Mouse (Mus musculus): ENCODE results near the gene Trim58.

Trim58 gene

DNA sequence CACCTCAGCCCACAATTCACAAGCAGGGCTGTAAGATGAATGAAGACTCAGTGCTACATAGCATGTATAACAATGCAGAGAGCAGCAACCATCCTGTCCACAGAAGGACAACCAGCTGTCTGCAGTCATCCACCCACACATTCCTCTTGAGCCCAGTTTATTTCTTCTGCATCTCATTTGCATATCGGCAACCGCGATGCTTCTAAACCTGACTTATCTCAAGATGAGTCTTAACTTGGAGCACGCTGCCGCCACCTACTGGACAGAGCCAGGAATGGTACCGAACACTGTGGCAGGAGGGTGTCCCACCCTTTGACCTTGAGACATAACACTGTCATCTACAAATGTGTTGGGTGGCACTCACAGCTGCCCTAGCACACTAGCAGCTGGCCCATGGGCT, 3.1 kb downstream of the Trim58 start:
- peak; percentile 21 for DNase-seq (ENCODE audit: low spot score)

DNA sequence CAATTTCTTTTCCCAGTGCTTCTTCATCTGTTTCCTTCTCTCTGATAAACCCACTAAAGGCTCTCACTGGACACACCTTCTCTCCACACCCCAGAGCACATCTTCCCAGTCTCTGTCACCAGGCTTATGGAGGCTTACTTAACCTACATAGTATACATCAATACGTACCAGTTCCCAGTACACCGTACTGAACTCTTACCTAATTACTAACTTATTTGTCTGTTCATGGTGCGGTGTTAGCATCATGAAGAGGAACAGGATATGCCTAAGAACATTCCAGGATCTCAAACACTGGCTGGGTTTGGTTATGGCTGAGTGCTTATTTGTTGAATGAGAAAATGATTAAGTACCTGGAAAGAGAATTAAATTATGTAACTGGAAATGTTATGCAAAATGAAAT, 14.9 kb downstream of the Trim58 start:
- no peak for DNase-seq (ENCODE audit: low spot score)

GRCm38 (mm10) chr11:58658596-58658995, 18.3 kb downstream of the Trim58 start, which contains the start of gene Olfr322:
Olfr322 (plus strand) TSS chr11:58658782.
- no peak for DNase-seq (ENCODE audit: low spot score)

DNA sequence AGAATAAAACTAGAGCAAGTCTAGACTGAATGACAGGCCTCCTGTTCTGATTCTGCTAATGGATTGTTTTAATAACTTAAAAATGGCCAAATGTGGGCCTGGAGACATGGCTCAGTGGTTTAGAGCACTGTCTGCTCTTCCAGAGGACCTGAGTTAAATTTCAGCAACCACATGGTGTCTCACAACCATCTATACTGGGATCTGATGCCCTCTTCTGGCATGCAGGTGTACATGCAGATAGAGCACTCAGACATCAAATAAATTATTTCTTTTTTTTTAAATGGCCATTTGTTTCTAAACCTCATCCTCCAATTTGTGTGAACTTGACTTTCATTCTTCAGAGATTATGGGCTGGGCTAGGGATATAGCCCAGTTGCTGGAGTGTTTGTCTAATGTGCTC, 29.0 kb downstream of the Trim58 start:
- DNase-seq (ENCODE audit: low spot score) = no peak

- DNase-seq (ENCODE audit: low spot score) = no peak
These were observed 31.6 kb downstream of the Trim58 start for GRCm38 (mm10) chr11:58671825-58672224.

- no peak for DNase-seq (ENCODE audit: low spot score)
These were observed 40.5 kb downstream of the Trim58 start, which contains the start of gene Olfr320 for GRCm38 (mm10) chr11:58680799-58681198. Olfr320 (plus strand) TSS chr11:58681099.

DNA sequence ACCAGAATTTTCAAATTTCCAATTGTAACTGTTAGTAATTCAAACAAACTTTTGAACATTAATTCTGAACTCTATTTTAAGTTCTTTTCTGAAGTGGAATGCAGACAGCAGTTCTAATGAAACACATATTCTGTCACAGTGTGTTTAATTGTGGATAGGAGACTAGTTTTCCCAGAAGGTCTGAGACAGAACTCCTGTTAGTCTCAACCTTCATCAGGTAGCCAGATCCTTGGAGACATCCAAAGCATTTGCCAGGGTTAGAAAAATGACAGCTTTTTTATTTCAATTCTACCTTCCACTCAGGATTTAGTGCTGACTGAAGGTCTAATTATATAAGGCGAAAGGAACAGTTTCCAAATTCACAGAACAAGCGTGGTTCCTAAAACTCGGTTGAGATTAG, 58.6 kb downstream of the Trim58 start, which contains the start of gene Olfr319:
TSS of gene Olfr319 (plus strand) at position 301 of the 400 bp plus-strand sequence.
- DNase-seq (ENCODE audit: low spot score) = no peak

All from yolk sac, embryonic 10.5 days (tissue).